Mouse (Mus musculus): ENCODE measurements around the gene Spata32.

The Spata32 gene

GRCm38 (mm10) chr11:103173041-103173770, 45.0 kb downstream of the Spata32 start:
- peak in 1 of 2 experiments; percentile 44 for DNase-seq

- DNase-seq = peak in 1 of 2 experiments; percentile 43
Measured at GRCm38 (mm10) chr11:103172392-103173040, 45.7 kb downstream of the Spata32 start.

- peak; percentile 59 to 89 for DNase-seq
Measured at GRCm38 (mm10) chr11:103171703-103172391, 46.4 kb downstream of the Spata32 start.

- DNase-seq = peak; percentile 20 to 45
Measured at GRCm38 (mm10) chr11:103171286-103171620, 47.0 kb downstream of the Spata32 start.

GRCm38 (mm10) chr11:103170494-103171285, 47.5 kb downstream of the Spata32 start, which contains the start of gene Fmnl1:
Gene Fmnl1, plus strand, starts transcription at chr11:103171107.
- DNase-seq = peak; percentile 46 to 81

GRCm38 (mm10) chr11:103170111-103170493, 48.1 kb downstream of the Spata32 start:
- no peak for DNase-seq

GRCm38 (mm10) chr11:103169664-103170063, 48.6 kb downstream of the Spata32 start:
- peak in 1 of 2 experiments; percentile 28 for DNase-seq

GRCm38 (mm10) chr11:103168690-103169390, 49.4 kb downstream of the Spata32 start:
- peak; percentile 70 to 83 for DNase-seq

- DNase-seq = peak in 1 of 2 experiments; percentile 36
Measured at GRCm38 (mm10) chr11:103164391-103164790, 53.8 kb downstream of the Spata32 start.

GRCm38 (mm10) chr11:103162132-103162531, 56.1 kb downstream of the Spata32 start:
- DNase-seq = peak in 1 of 2 experiments; percentile 52

- peak in 1 of 2 experiments; percentile 43 for DNase-seq
Measured at GRCm38 (mm10) chr11:103161449-103161848, 56.8 kb downstream of the Spata32 start.

- no peak for DNase-seq
Measured at GRCm38 (mm10) chr11:103160738-103161137, 57.5 kb downstream of the Spata32 start.

- DNase-seq = peak; percentile 96 to 98
Measured at GRCm38 (mm10) chr11:103158621-103159478, 59.4 kb downstream of the Spata32 start.

Measured in kidney, postnatal 25 days (tissue).